Mouse (Mus musculus) olfactory bulb, adult 2 months (tissue): Measurements from ENCODE around the gene Nup160.

ENCODE experiments used
- CTCF ChIP-seq: fragments of 200-500 bp; IDR thresholded peaks from 2 replicates; pipeline ENCODE4 v1.5.1; 2012; ENCODE audit warnings: low read depth, mild to moderate bottlenecking, low read length, moderate library complexity; ENCODE audit not compliant: insufficient read depth
- POLR2A ChIP-seq: fragments of 200-500 bp; IDR thresholded peaks from 2 replicates; pipeline ENCODE4 v1.6.1; 2012; ENCODE audit warnings: mild to moderate bottlenecking, low read depth, low read length, moderate library complexity; ENCODE audit not compliant: insufficient read depth

- no peak for TF ChIP-seq CTCF
- no peak for TF ChIP-seq POLR2A
Measured at GRCm38 (mm10) chr2:90629552-90629951, 47.5 kb upstream of the Nup160 start.
